Mouse (Mus musculus): Measurements from ENCODE around the gene Evc. TPM values are rescaled to one million over a fixed set of nuclear protein-coding genes. Genes with fewer than 3 reads are reported as not detected.

Gene Evc
- polyA plus RNA-seq, 1 experiment from 2014 or later, result 4.0 TPM

DNA sequence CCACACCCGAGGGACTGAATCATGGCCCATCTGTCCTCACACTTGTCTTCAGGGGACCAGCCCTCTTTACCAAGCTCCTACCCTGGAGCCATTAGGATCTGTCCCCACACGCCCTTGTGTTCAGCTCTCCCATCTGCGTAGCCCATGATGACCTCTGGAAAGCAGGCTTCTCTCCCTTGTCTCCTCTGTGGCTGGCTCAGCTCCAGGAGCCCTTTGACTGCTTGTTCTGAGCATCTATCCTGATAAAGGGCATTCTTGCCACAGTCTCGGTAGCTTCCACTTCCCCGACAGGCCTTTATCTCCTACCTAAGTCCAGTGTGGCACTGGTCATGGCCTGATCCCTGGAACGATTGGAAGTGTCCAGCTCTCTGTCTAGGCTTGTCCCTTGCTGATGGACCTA is 10.0 kb downstream of the Evc start:
- no peak overlapping the region for H3K27ac ChIP-seq (replicated peaks; ENCODE audit: low read depth, low read length)
- H3K9me3 ChIP-seq (ENCODE audit: control insufficient read depth, low read length), result no peaks in the 10 kb centered on the region
- no peak overlapping the region for H3K9ac ChIP-seq (replicated peaks; ENCODE audit: low read length)
- no peaks in the 10 kb centered on the region for H3K27me3 ChIP-seq (ENCODE audit: control insufficient read depth, insufficient read depth, low read length)
- 95% methylated on average over 6 of the region's 6 CpGs for WGBS
- H3K36me3 ChIP-seq (ENCODE audit: control insufficient read depth, insufficient read depth, low read length), result peaks cover 12% of the 10 kb centered on the region; the same call in 1 of the 2 replicates
- no peak for DNase-seq
- H3K4me1 ChIP-seq (ENCODE audit: control insufficient read depth, insufficient read depth, low read length), result no peaks in the 10 kb centered on the region
- no peak overlapping the region for H3K4me3 ChIP-seq (replicated peaks; ENCODE audit: low read depth, low read length)
- ATAC-seq (ENCODE audit: low FRiP score, low TSS enrichment), result no peak
- H3K4me2 ChIP-seq (ENCODE audit: low read length), result no peak overlapping the region

DNA sequence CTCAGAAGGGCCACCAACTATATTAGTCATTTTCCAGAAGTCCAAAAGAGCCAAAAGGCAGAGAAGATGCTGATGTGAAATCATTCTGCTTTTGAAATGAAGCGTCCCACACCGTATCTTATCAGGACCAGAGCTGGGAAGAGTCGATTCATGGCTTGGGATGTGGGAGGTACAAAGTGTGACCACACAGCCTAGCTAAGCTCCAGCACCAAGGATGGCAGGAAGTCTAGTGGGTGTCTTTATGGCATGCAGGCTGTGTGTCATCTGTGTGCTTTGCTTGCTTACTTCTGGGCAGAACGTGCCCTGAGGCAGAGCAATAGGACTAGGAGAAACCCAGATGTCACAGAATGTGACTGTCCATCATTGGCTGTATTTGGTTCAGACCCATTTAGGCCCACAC is 15.9 kb downstream of the Evc start:
- H3K4me1 ChIP-seq (ENCODE audit: control insufficient read depth, insufficient read depth, low read length), result no peaks in the 10 kb centered on the region
- H3K4me2 ChIP-seq (ENCODE audit: low read length), result no peak overlapping the region
- no peak overlapping the region for H3K4me3 ChIP-seq (replicated peaks; ENCODE audit: low read depth, low read length)
- 96% methylated on average over 4 of the region's 4 CpGs for WGBS
- H3K27ac ChIP-seq (replicated peaks; ENCODE audit: low read depth, low read length), result no peak overlapping the region
- H3K9ac ChIP-seq (replicated peaks; ENCODE audit: low read length), result no peak overlapping the region
- no peak for ATAC-seq (ENCODE audit: low FRiP score, low TSS enrichment)
- H3K9me3 ChIP-seq (ENCODE audit: control insufficient read depth, low read length), result peaks cover 3% of the 10 kb centered on the region; the same call in 1 of the 2 replicates
- no peak for DNase-seq
- peaks cover 14% of the 10 kb centered on the region; the same call in 1 of the 2 replicates for H3K36me3 ChIP-seq (ENCODE audit: control insufficient read depth, insufficient read depth, low read length)
- no peaks in the 10 kb centered on the region for H3K27me3 ChIP-seq (ENCODE audit: control insufficient read depth, insufficient read depth, low read length)

DNA sequence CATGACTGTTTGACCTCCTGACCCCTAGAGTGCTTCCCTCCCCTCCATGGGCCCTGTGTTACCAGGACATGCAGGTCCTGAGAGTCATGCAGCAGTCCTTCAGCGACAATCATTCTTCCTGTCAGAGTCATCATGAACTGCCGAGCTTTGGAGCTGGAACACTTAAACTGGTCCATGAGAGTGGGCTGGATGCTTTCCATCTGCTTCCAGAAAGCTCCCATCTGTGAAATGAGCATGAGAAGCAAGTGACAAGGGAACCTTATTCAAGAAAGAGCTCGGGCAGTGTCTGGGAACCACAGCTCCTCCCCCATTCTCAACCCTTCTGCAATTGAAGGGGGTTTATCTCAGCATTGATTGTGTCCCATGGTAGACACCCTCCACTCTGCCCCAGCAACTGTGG is 16.5 kb downstream of the Evc start:
- H3K9ac ChIP-seq (replicated peaks; ENCODE audit: low read length), result no peak overlapping the region
- ATAC-seq (ENCODE audit: low FRiP score, low TSS enrichment) (no peak), DNase-seq (no peak)
- H3K27ac ChIP-seq (replicated peaks; ENCODE audit: low read depth, low read length), result no peak overlapping the region
- WGBS, result 88% methylated on average over 3 of the region's 3 CpGs
- peaks cover 9% of the 10 kb centered on the region; the same call in 1 of the 2 replicates for H3K9me3 ChIP-seq (ENCODE audit: control insufficient read depth, low read length)
- peaks cover 17% of the 10 kb centered on the region; the same call in 1 of the 2 replicates for H3K36me3 ChIP-seq (ENCODE audit: control insufficient read depth, insufficient read depth, low read length)
- H3K4me3 ChIP-seq (replicated peaks; ENCODE audit: low read depth, low read length), result no peak overlapping the region
- no peak overlapping the region for H3K4me2 ChIP-seq (ENCODE audit: low read length)
- H3K27me3 ChIP-seq (ENCODE audit: control insufficient read depth, insufficient read depth, low read length), result no peaks in the 10 kb centered on the region
- no peaks in the 10 kb centered on the region for H3K4me1 ChIP-seq (ENCODE audit: control insufficient read depth, insufficient read depth, low read length)

DNA sequence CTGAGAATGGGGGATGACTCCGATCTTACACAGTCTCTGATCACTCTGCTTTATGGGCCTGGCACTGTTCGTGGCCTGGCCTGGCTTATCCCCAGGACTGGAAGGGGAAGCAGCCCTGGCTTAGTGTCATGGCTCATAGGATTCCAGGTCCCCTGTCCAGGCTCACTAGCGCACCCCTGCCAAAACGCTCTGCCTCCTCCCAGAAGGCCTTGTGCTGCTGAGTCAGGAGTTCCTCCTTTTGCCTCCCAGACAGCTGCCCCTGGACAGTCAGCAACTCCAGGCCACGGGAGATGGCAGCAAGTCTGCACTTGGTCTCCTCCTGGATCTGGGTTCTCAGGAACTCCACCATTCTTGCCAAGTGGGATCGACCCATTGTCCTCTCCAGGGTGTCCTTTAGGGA is 18.0 kb downstream of the Evc start:
- ATAC-seq (ENCODE audit: low FRiP score, low TSS enrichment) (no peak), DNase-seq (no peak)
- no peaks in the 10 kb centered on the region for H3K4me1 ChIP-seq (ENCODE audit: control insufficient read depth, insufficient read depth, low read length)
- H3K27me3 ChIP-seq (ENCODE audit: control insufficient read depth, insufficient read depth, low read length), result no peaks in the 10 kb centered on the region
- peaks cover 9% of the 10 kb centered on the region for H3K9me3 ChIP-seq (ENCODE audit: control insufficient read depth, low read length)
- WGBS, result 92% methylated on average over 6 of the region's 6 CpGs
- H3K4me2 ChIP-seq (ENCODE audit: low read length), result no peak overlapping the region
- H3K27ac ChIP-seq (replicated peaks; ENCODE audit: low read depth, low read length), result no peak overlapping the region
- H3K4me3 ChIP-seq (replicated peaks; ENCODE audit: low read depth, low read length), result no peak overlapping the region
- H3K36me3 ChIP-seq (ENCODE audit: control insufficient read depth, insufficient read depth, low read length), result peaks cover 11% of the 10 kb centered on the region; the same call in 1 of the 2 replicates
- no peak overlapping the region for H3K9ac ChIP-seq (replicated peaks; ENCODE audit: low read length)

DNA sequence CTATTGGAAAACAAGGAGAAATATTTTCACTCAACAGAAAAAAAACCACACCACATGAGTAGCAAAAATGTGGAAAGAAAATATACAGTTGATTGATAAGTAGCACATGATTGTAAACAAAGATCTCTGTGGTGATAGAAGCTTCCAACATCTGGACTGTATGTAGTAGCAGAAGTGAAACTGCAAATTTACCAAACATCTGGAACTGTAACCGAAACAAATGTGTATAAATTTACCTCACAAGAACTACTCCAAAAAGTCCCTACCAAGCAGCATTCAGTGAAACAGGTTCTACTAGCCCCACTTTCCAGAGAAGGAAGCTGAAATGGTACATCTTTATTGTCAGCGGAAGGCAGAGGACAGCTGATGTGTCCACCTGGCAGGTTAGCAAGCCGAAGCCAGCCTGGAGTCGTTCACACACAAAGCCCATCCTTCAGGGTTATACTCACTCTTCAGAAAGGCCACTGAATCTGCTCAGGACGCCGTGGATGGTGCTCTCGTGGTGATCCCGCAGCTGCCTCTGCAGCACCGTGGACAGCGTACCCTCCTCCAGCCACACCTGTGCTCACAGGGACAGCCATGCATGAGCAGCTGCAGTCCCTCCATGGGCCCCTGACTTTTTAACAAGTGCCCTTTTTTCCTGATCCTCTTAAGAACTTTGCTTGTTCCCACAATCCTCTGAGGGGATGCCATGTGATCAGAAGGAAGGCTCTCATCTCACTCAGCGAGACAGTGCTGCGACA is 23.5 kb downstream of the Evc start:
- H3K4me2 ChIP-seq (ENCODE audit: low read length), result no peak overlapping the region
- peaks cover 9% of the 10 kb centered on the region for H3K9me3 ChIP-seq (ENCODE audit: control insufficient read depth, low read length)
- H3K9ac ChIP-seq (replicated peaks; ENCODE audit: low read length), result no peak overlapping the region
- ATAC-seq (ENCODE audit: low FRiP score, low TSS enrichment) (no peak), DNase-seq (no peak)
- H3K36me3 ChIP-seq (ENCODE audit: control insufficient read depth, insufficient read depth, low read length), result 0 out of 2 replicates have a peak, but pooled peaks cover 5% of the 10 kb centered on the region
- H3K4me1 ChIP-seq (ENCODE audit: control insufficient read depth, insufficient read depth, low read length), result no peaks in the 10 kb centered on the region
- no peaks in the 10 kb centered on the region for H3K27me3 ChIP-seq (ENCODE audit: control insufficient read depth, insufficient read depth, low read length)
- no peak overlapping the region for H3K4me3 ChIP-seq (replicated peaks; ENCODE audit: low read depth, low read length)
- no peak overlapping the region for H3K27ac ChIP-seq (replicated peaks; ENCODE audit: low read depth, low read length)
- 88% methylated on average over 12 of the region's 12 CpGs for WGBS

DNA sequence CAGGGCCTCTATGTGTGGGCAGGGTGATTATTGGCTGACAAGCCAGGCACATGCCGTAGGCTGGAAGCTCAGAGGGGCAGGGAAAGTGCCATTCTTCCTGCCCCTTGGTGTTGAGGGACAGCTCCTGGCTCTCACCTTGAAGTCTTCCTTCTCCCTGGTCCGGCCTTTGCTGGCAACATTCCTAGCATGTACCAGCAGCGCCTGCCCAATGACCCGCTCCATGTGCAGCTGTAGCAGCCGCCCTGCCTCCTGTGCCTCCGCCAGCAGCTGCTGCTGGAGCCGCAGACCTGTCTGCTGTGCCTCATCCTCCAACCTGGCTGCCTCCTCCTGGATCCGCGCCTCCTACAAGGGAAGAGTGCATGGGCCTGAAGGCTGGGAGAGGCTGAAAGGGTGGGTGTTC is 26.7 kb downstream of the Evc start:
- no peak overlapping the region for H3K9ac ChIP-seq (replicated peaks; ENCODE audit: low read length)
- no peak overlapping the region for H3K4me3 ChIP-seq (replicated peaks; ENCODE audit: low read depth, low read length)
- 91% methylated on average over 9 of the region's 9 CpGs for WGBS
- H3K9me3 ChIP-seq (ENCODE audit: control insufficient read depth, low read length), result no peaks in the 10 kb centered on the region; the same call in 1 of the 2 replicates
- no peaks in the 10 kb centered on the region for H3K27me3 ChIP-seq (ENCODE audit: control insufficient read depth, insufficient read depth, low read length)
- ATAC-seq (ENCODE audit: low FRiP score, low TSS enrichment), result no peak
- no peak overlapping the region for H3K27ac ChIP-seq (replicated peaks; ENCODE audit: low read depth, low read length)
- no peak overlapping the region for H3K4me2 ChIP-seq (ENCODE audit: low read length)
- no peak for DNase-seq
- no peaks in the 10 kb centered on the region for H3K36me3 ChIP-seq (ENCODE audit: control insufficient read depth, insufficient read depth, low read length)
- no peaks in the 10 kb centered on the region for H3K4me1 ChIP-seq (ENCODE audit: control insufficient read depth, insufficient read depth, low read length)

DNA sequence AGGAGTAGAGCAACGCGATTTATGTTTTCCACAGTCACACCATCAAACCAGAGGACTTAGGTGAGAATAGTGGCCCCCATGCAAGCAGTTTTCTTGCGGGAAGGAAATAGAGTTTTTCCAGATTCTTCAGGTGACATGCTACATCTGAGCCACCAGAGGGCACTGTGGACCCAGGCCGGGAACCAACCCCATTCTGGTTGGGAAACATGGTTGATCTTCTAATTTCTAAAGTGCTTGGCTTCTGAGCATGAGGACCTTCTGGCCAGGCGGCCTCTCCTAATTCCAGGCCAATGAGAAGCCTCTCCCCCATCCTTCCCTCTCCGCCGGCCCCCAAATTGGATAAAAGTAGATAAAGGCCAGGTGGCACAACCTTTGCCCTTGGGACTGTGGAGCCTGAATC is 38.3 kb downstream of the Evc start:
- no peak overlapping the region for H3K4me2 ChIP-seq (ENCODE audit: low read length)
- H3K36me3 ChIP-seq (ENCODE audit: control insufficient read depth, insufficient read depth, low read length), result 0 out of 2 replicates have a peak, but pooled peaks cover 3% of the 10 kb centered on the region
- DNase-seq (peak; percentile 81), ATAC-seq (ENCODE audit: low FRiP score, low TSS enrichment) (peak; percentile 37; the same call in 1 of the 2 replicates)
- no peaks in the 10 kb centered on the region for H3K27me3 ChIP-seq (ENCODE audit: control insufficient read depth, insufficient read depth, low read length)
- H3K9me3 ChIP-seq (ENCODE audit: control insufficient read depth, low read length), result no peaks in the 10 kb centered on the region
- H3K4me1 ChIP-seq (ENCODE audit: control insufficient read depth, insufficient read depth, low read length), result no peaks in the 10 kb centered on the region
- H3K9ac ChIP-seq (replicated peaks; ENCODE audit: low read length), result no peak overlapping the region
- WGBS, result 27% methylated on average over 7 of the region's 7 CpGs
- no peak overlapping the region for H3K27ac ChIP-seq (replicated peaks; ENCODE audit: low read depth, low read length)
- H3K4me3 ChIP-seq (replicated peaks; ENCODE audit: low read depth, low read length), result no peak overlapping the region

DNA sequence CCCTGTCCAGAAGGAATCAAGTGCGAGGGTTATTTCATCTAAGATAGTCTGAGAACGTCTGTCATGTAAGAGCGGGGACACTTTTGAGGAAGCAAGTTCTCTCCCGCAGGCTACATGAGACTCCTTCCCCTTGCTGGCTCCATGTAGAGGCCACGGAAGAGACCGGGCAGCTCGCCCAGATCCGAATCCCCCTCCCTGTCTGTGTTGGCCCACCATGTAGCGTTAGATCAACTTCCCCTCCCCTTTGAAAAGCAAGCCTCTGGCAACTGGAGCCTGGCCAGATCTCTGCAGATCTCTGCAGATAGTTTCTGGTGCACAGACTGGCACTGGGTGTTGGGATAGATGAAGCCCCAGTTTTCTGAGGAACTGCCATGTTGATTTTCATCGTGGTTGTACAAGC is 40.0 kb downstream of the Evc start:
- WGBS, result 81% methylated on average over 10 of the region's 10 CpGs
- DNase-seq (peak; percentile 50), ATAC-seq (ENCODE audit: low FRiP score, low TSS enrichment) (no peak)
- no peak overlapping the region for H3K4me3 ChIP-seq (replicated peaks; ENCODE audit: low read depth, low read length)
- H3K27me3 ChIP-seq (ENCODE audit: control insufficient read depth, insufficient read depth, low read length), result no peaks in the 10 kb centered on the region
- H3K9me3 ChIP-seq (ENCODE audit: control insufficient read depth, low read length), result no peaks in the 10 kb centered on the region
- no peak overlapping the region for H3K27ac ChIP-seq (replicated peaks; ENCODE audit: low read depth, low read length)
- peaks cover 15% of the 10 kb centered on the region for H3K36me3 ChIP-seq (ENCODE audit: control insufficient read depth, insufficient read depth, low read length)
- H3K4me2 ChIP-seq (ENCODE audit: low read length), result no peak overlapping the region
- no peak overlapping the region for H3K9ac ChIP-seq (replicated peaks; ENCODE audit: low read length)
- H3K4me1 ChIP-seq (ENCODE audit: control insufficient read depth, insufficient read depth, low read length), result no peaks in the 10 kb centered on the region

DNA sequence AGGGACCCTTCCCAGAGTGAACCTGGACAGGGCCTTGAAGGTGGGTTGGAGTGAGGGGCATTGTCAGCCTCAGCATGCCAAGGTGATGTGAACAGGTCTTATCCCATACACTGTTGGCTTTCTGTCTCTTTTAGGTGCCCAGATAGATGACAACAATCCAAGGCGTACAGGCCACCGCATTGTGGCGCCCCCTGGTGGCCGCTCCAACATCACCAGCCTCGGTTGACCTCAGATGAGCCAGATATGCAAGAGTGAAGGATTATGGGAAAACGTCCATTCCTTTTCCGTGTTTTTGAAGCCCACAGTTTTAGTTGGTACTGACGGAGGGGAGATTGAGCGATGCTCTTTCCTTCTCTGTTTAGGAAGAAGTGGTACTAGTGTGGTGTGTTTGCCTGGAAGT is 45.7 kb downstream of the Evc start:
- 77% methylated on average over 9 of the region's 9 CpGs for WGBS
- DNase-seq (peak; percentile 53), ATAC-seq (ENCODE audit: low FRiP score, low TSS enrichment) (no peak)
- Histone ChIP-seq H3K4me1 (ENCODE audit: control insufficient read depth, insufficient read depth, low read length) (no peaks in the 10 kb centered on the region), H3K9ac (replicated peaks; ENCODE audit: low read length) (no peak overlapping the region), H3K4me3 (replicated peaks; ENCODE audit: low read depth, low read length) (no peak overlapping the region), H3K9me3 (ENCODE audit: control insufficient read depth, low read length) (no peaks in the 10 kb centered on the region), H3K27ac (replicated peaks; ENCODE audit: low read depth, low read length) (no peak overlapping the region), H3K27me3 (ENCODE audit: control insufficient read depth, insufficient read depth, low read length) (no peaks in the 10 kb centered on the region), H3K4me2 (ENCODE audit: low read length) (no peak overlapping the region), H3K36me3 (ENCODE audit: control insufficient read depth, insufficient read depth, low read length) (peaks cover 69% of the 10 kb centered on the region)

Measured in midbrain, embryonic 14.5 days (tissue).